Mouse (Mus musculus): Measurements from ENCODE around the gene Cacng7. TPM values are rescaled to one million over a fixed set of nuclear protein-coding genes. Genes with fewer than 3 reads are reported as not detected.

Gene Cacng7
- total RNA-seq, 2 experiments from 2014 or later, result not detected

Other genes with a start within 250 kb of the Cacng7 start
- not detected in 2 replicates for gene AU018091, start 163.8 kb upstream of the Cacng7 start, total RNA-seq (2014; fragmentation: Nextera tagmentation)
- not detected in 2 replicates for gene AU018091, start 163.8 kb upstream of the Cacng7 start, total RNA-seq (2017)
- gene Nlrp12, start 83.2 kb upstream of the Cacng7 start, total RNA-seq (2014; fragmentation: Nextera tagmentation), result 3.4 TPM in 1 of 2 replicates, not detected in the other
- 2.1 and 3.2 TPM in 2 replicates for gene Nlrp12, start 83.2 kb upstream of the Cacng7 start, total RNA-seq (2017)
- gene Myadm, start 43.9 kb upstream of the Cacng7 start, total RNA-seq (2014; fragmentation: Nextera tagmentation), result 14.0 TPM in 2 replicates
- gene Myadm, start 43.9 kb upstream of the Cacng7 start, total RNA-seq (2017), result 3.2 and 3.7 TPM in 2 replicates
- gene Prkcg, start 43.8 kb upstream of the Cacng7 start, total RNA-seq (2014; fragmentation: Nextera tagmentation), result not detected in 2 replicates
- not detected in 2 replicates for gene Prkcg, start 43.8 kb upstream of the Cacng7 start, total RNA-seq (2017)
- gene Cacng8, start 57.7 kb downstream of the Cacng7 start, total RNA-seq (2014; fragmentation: Nextera tagmentation), result 1.9 TPM in 1 of 2 replicates, not detected in the other
- gene Cacng8, start 57.7 kb downstream of the Cacng7 start, total RNA-seq (2017), result not detected in 2 replicates
- not detected in 2 replicates for gene Cacng6, start 91.2 kb downstream of the Cacng7 start, total RNA-seq (2014; fragmentation: Nextera tagmentation)
- not detected in 2 replicates for gene Cacng6, start 91.2 kb downstream of the Cacng7 start, total RNA-seq (2017)
- not detected in 2 replicates for gene Tarm1, start 169.7 kb downstream of the Cacng7 start, total RNA-seq (2014; fragmentation: Nextera tagmentation)
- gene Tarm1, start 169.7 kb downstream of the Cacng7 start, total RNA-seq (2017), result 0.41 and 0.95 TPM in 2 replicates

All from granulocyte monocyte progenitor cell, adult 5-6 weeks (primary cell).